Mouse (Mus musculus) CD4-positive, CD25-positive, alpha-beta regulatory T cell, adult 9 weeks (primary cell): Measurements from ENCODE around the gene Alyref2. TPM values are rescaled to one million over a fixed set of nuclear protein-coding genes. Genes with fewer than 3 reads are reported as not detected.

ENCODE experiments used
- polyA plus RNA-seq: library from polyadenylated mRNA; unstranded; fragments of 100-300 nt; shearing (Covaris generic); gene quantifications from one replicate; pipeline ENCODE4 v1.2.1, GENCODE M21; 2017

Gene Alyref2
- polyA plus RNA-seq: 9.7 TPM

GRCm38 (mm10) chr1:171503250-171503591, at the start of gene Alyref2:
TSS of gene Alyref2 (plus strand) at chr1:171503478.

GRCm38 (mm10) chr1:171535194-171535593, 31.9 kb downstream of the Alyref2 start, which contains the start of gene Itln1:
TSS of gene Itln1 (minus strand) at chr1:171535294.

Other genes with a start within 250 kb of the Alyref2 start
- gene B4galt3, start 233.2 kb upstream of the Alyref2 start, polyA plus RNA-seq: 51.6 TPM
- gene Ppox, start 222.3 kb upstream of the Alyref2 start, polyA plus RNA-seq: 89.0 TPM
- gene Usp21, start 215.5 kb upstream of the Alyref2 start, polyA plus RNA-seq: 51.7 TPM
- gene Ufc1, start 208.5 kb upstream of the Alyref2 start, polyA plus RNA-seq: 77.9 TPM
- 38.2 TPM for gene Dedd, start 174.3 kb upstream of the Alyref2 start, polyA plus RNA-seq
- gene Nit1, start 157.8 kb upstream of the Alyref2 start, polyA plus RNA-seq: 56.6 TPM
- 123 TPM for gene Pfdn2, start 157.8 kb upstream of the Alyref2 start, polyA plus RNA-seq
- not detected for gene Klhdc9, start 142.7 kb upstream of the Alyref2 start, polyA plus RNA-seq
- gene Nectin4, start 133.4 kb upstream of the Alyref2 start, polyA plus RNA-seq: not detected
- 258 TPM for gene Arhgap30, start 114.5 kb upstream of the Alyref2 start, polyA plus RNA-seq
- gene Usf1, start 92.2 kb upstream of the Alyref2 start, polyA plus RNA-seq: 102 TPM
- gene Tstd1, start 84.6 kb upstream of the Alyref2 start, polyA plus RNA-seq: 5.9 TPM
- gene F11r, start 65.9 kb upstream of the Alyref2 start, polyA plus RNA-seq: 0.93 TPM
- gene Itln1, start 31.8 kb downstream of the Alyref2 start, polyA plus RNA-seq: not detected
- 0.69 TPM for gene Cd244a, start 55.7 kb downstream of the Alyref2 start, polyA plus RNA-seq
- gene Ly9, start 103.9 kb downstream of the Alyref2 start, polyA plus RNA-seq: 162 TPM
- gene Slamf7, start 149.6 kb downstream of the Alyref2 start, polyA plus RNA-seq: 17.8 TPM
- 544 TPM for gene Cd48, start 178.5 kb downstream of the Alyref2 start, polyA plus RNA-seq